Comparison of ENCODE assay signal across 18 mouse cellular contexts in the genomic region with DNA sequence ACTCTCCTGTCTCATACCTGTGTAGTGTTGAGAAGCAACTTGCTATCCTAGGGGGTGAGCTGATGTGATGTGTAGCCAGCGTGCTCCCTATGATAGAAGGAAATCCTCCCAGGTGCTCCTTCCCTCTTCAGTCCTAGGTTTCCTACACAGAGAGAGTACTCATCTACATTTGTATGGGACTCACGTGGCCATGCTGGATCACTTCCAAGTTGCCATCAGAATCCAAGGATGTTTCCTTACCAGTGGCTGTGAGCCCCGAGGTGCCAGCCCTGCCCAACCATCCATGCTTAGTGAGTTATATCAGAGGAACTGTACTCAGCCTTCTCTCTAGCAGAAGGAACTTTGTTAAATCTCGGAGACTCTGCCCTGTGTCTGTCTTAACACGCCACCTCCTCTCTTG.
A peak's percentile ranks its signal among the peaks of the same experiment; 100 is the strongest.
DNase-seq lines count a peak whose midpoint lies in the region; ATAC-seq lines count a peak whose summit lies in the region.
"Had no signal": no experiment of that assay in that cellular context is flagged by ENCODE, and none has a peak within 500 bp of the region (broad histone marks: within the 10 kb centered on the region; RNA-seq: fewer than 3 reads in every experiment).

No protein-coding gene starts in this region.

- WGBS in hindbrain, embryonic 15.5 days, result 56% methylated on average over 5 of the region's 5 CpGs

- ATAC-seq in hindbrain, embryonic 15.5 days (ENCODE audit: low FRiP score, low read depth), result peak; percentile 46; the same call in 1 of the 2 replicates
- no peak for ATAC-seq in megakaryocyte progenitor cell, adult 5-6 weeks (replicated peaks; ENCODE audit: poor library complexity)
- ATAC-seq: liver, embryonic 12.5 days; lung, postnatal 0 days had no signal

- H3K27me3 ChIP-seq in hindbrain, embryonic 15.5 days, result no peaks in the 10 kb centered on the region
- H3K27me3 ChIP-seq: neural tube, embryonic 12.5 days had no signal

- H3K4me1 ChIP-seq in hindbrain, embryonic 15.5 days (replicated peaks), result peaks cover 9% of the 10 kb centered on the region
- H3K4me1 ChIP-seq: embryonic facial prominence, embryonic 10.5 days; liver, embryonic 12.5 days; neural tube, embryonic 12.5 days had no signal

- H3K36me3 ChIP-seq in hindbrain, embryonic 15.5 days, result peaks cover 23% of the 10 kb centered on the region
- H3K36me3 ChIP-seq: liver, embryonic 12.5 days had no signal

- H3K9me3 ChIP-seq in hindbrain, embryonic 15.5 days, result no peaks in the 10 kb centered on the region
- H3K9me3 ChIP-seq: embryonic facial prominence, embryonic 10.5 days; liver, embryonic 12.5 days; neural tube, embryonic 12.5 days had no signal

- no peak overlapping the region for H3K4me3 ChIP-seq in hindbrain, embryonic 15.5 days
- H3K4me3 ChIP-seq: embryonic facial prominence, embryonic 10.5 days; heart, adult 2 months; liver, embryonic 12.5 days; neural tube, embryonic 12.5 days had no signal

- DNase-seq in adrenal gland, postnatal 36 days, result peak; percentile 21 to 28
- DNase-seq in adrenal gland, postnatal 10 days, result no peak
- peak; percentile 31 to 57 for DNase-seq in layer of hippocampus, postnatal 10 days (ENCODE audit: low spot score in 2 of 2)
- no peak for DNase-seq in layer of hippocampus, adult 8-10 months (ENCODE audit: low spot score in 2 of 2)
- peak; percentile 14 for DNase-seq in Muller cell, postnatal 12 days (ENCODE audit: inconsistent ontology term)
- DNase-seq in urinary bladder, adult 2 months (ENCODE audit: low spot score), result no peak
- DNase-seq: cerebellum, adult 9-11 months; heart, adult 2 months; heart, postnatal 14 days; kidney, adult 11 months; kidney, postnatal 36 days; thymus, adult 2 months had no signal

- H3K4me2 ChIP-seq in hindbrain, embryonic 15.5 days, result no peak overlapping the region
- H3K4me2 ChIP-seq: liver, embryonic 12.5 days; neural tube, embryonic 12.5 days had no signal

- 0 out of 2 replicates have a peak overlapping the region, but pooled peaks have one; percentile 24 for H3K27ac ChIP-seq in hindbrain, embryonic 15.5 days (replicated peaks)
- H3K27ac ChIP-seq: embryonic facial prominence, embryonic 10.5 days; heart, adult 2 months; liver, embryonic 12.5 days; neural tube, embryonic 12.5 days had no signal

- no peak overlapping the region for H3K9ac ChIP-seq in hindbrain, embryonic 15.5 days
- H3K9ac ChIP-seq: liver, embryonic 12.5 days; neural tube, embryonic 12.5 days had no signal

Comparison
In these comparisons a context has a peak if more than half of its experiments do, and no peak if none do; other contexts are left out.
1. DNase-seq: peak in adrenal gland, postnatal 36 days (2 of 2), layer of hippocampus, postnatal 10 days (2 of 2) and Muller cell, postnatal 12 days (single experiment); none in adrenal gland, postnatal 10 days (single experiment), layer of hippocampus, adult 8-10 months (0 of 2) and urinary bladder, adult 2 months (single experiment).